Mouse (Mus musculus) leukemia stem cell, adult 10-12 weeks (primary cell): ENCODE results near the gene Ankrd17. TPM values are rescaled to one million over a fixed set of nuclear protein-coding genes. Genes with fewer than 3 reads are reported as not detected.

Experiments used
- polyA plus RNA-seq: library from polyadenylated mRNA; stranded (reverse); fragments of >175 nt; gene quantifications from 2 replicates; pipeline ENCODE4 v1.2.3, GENCODE M21; 2012; ENCODE audit warnings: low replicate concordance

Ankrd17 gene
- polyA plus RNA-seq: 14.3 and 21.4 TPM in 2 replicates

GRCm38 (mm10) chr5:90366121-90367066 lies at the start of gene Ankrd17:
Gene Ankrd17, minus strand, starts transcription at chr5:90366577.

GRCm38 (mm10) chr5:90367067-90367303 lies 608 bp upstream of the Ankrd17 start, which contains the start of gene Gm9958:
Gene Gm9958, plus strand, starts transcription at chr5:90367204.

GRCm38 (mm10) chr5:90223534-90224381 lies 142.6 kb downstream of the Ankrd17 start, which contains the start of gene Cox18:
Gene Cox18, minus strand, starts transcription at chr5:90224001.

Other genes with a start within 250 kb of the Ankrd17 start
- gene Cox18, start 142.6 kb downstream of the Ankrd17 start, polyA plus RNA-seq: 35.1 and 84.6 TPM in 2 replicates
- 0.64 TPM in 1 of 2 replicates, not detected in the other for gene Gm9958, start 627 bp upstream of the Ankrd17 start, polyA plus RNA-seq
- not detected in 2 replicates for gene Alb, start 94.3 kb upstream of the Ankrd17 start, polyA plus RNA-seq
- gene Afp, start 124.2 kb upstream of the Ankrd17 start, polyA plus RNA-seq: not detected in 2 replicates
- not detected in 2 replicates for gene Afm, start 152.4 kb upstream of the Ankrd17 start, polyA plus RNA-seq
- gene 5830473C10Rik, start 194.5 kb upstream of the Ankrd17 start, polyA plus RNA-seq: 0.48 and 0.80 TPM in 2 replicates